Comparison of ENCODE assay signal across 28 mouse cellular contexts in the genomic region with DNA sequence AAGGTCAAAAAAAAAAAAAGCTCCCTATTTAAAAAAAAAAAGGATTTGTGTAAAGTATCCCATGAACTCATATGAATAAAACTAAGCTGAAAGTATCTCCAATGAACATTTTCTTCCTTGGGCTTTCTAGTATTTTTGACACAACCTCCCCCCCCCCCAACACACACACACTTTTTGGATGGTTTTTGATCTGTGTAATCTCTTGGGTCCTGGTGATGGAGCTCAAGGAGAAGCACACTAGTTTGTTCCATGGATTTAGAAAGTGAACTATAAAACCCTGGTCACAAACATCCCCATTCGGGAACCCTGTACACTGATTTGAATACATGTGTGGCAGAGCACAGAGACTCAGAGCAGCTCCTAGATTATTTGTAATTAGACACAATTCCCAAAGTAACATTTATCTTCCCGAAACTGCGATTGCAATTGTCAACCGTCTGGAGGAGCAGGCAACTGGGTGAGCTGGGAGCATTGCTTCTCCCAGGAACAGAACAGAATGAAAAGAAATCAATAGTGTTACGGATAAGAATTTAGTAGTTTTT. TPM values are rescaled to one million over a fixed set of nuclear protein-coding genes. Genes with fewer than 3 reads are reported as not detected.
DNase-seq lines count a peak whose midpoint lies in the region; ATAC-seq and TF ChIP-seq lines count a peak whose summit lies in the region.
"Had no signal": no experiment of that assay in that cellular context is flagged by ENCODE, and none has a peak within 500 bp of the region (broad histone marks: within the 10 kb centered on the region; RNA-seq: fewer than 3 reads in every experiment).

No protein-coding gene starts in this region.

- H3K27me3 ChIP-seq in forebrain, embryonic 13.5 days, result peaks cover 73% of the 10 kb centered on the region
- peaks cover 31% of the 10 kb centered on the region for H3K27me3 ChIP-seq in forebrain, embryonic 16.5 days (replicated peaks; ENCODE audit: control insufficient read depth, insufficient read depth, low read length)
- peaks cover 83% of the 10 kb centered on the region for H3K27me3 ChIP-seq in midbrain, embryonic 14.5 days (ENCODE audit: control insufficient read depth, insufficient read depth, low read length)
- H3K27me3 ChIP-seq in midbrain, embryonic 15.5 days (replicated peaks), result peaks cover 63% of the 10 kb centered on the region
- peaks cover 45% of the 10 kb centered on the region for H3K27me3 ChIP-seq in embryonic facial prominence, embryonic 11.5 days (ENCODE audit: control insufficient read depth, insufficient read depth, low read length)
- peaks cover 35% of the 10 kb centered on the region for H3K27me3 ChIP-seq in thymus, adult 2 months (ENCODE audit: control insufficient read depth, insufficient read depth, low read length)

- no peak overlapping the region for H3K4me3 ChIP-seq in forebrain, embryonic 13.5 days
- no peak overlapping the region for H3K4me3 ChIP-seq in forebrain, embryonic 16.5 days (replicated peaks; ENCODE audit: low read length)
- H3K4me3 ChIP-seq in midbrain, embryonic 14.5 days (replicated peaks; ENCODE audit: low read depth, low read length), result no peak overlapping the region
- no peak overlapping the region for H3K4me3 ChIP-seq in midbrain, embryonic 15.5 days
- no peak overlapping the region for H3K4me3 ChIP-seq in embryonic facial prominence, embryonic 11.5 days (ENCODE audit: low read depth, low read length)
- no peak overlapping the region for H3K4me3 ChIP-seq in thymus, adult 2 months (ENCODE audit: control insufficient read depth, insufficient read depth, low read length)
- H3K4me3 ChIP-seq: erythroblast, embryonic 14.5 days; heart, embryonic 13.5 days had no signal

- peak overlapping the region; percentile 14; the same call in 1 of the 2 replicates for H3K4me2 ChIP-seq in forebrain, embryonic 13.5 days
- H3K4me2 ChIP-seq in forebrain, embryonic 16.5 days (ENCODE audit: low read length), result no peak overlapping the region
- H3K4me2 ChIP-seq in midbrain, embryonic 14.5 days (ENCODE audit: low read length), result no peak overlapping the region
- H3K4me2 ChIP-seq in midbrain, embryonic 15.5 days, result no peak overlapping the region
- H3K4me2 ChIP-seq in embryonic facial prominence, embryonic 11.5 days (ENCODE audit: low read depth, low read length), result no peak overlapping the region
- H3K4me2 ChIP-seq: heart, embryonic 13.5 days had no signal

- TF ChIP-seq POLR2A in thymus, adult 2 months (IDR thresholded peaks at IDR 0.05; ENCODE audit: control insufficient read depth, extremely low read depth, insufficient read depth, low read length, poor library complexity), result no peak

- peak overlapping the region; percentile 61 for H3K27ac ChIP-seq in forebrain, embryonic 13.5 days
- H3K27ac ChIP-seq in forebrain, embryonic 16.5 days (ENCODE audit: low read length), result no peak overlapping the region
- no peak overlapping the region for H3K27ac ChIP-seq in midbrain, embryonic 14.5 days (replicated peaks; ENCODE audit: low read depth, low read length)
- H3K27ac ChIP-seq in midbrain, embryonic 15.5 days, result no peak overlapping the region
- no peak overlapping the region for H3K27ac ChIP-seq in embryonic facial prominence, embryonic 11.5 days (replicated peaks; ENCODE audit: low read depth, low read length)
- H3K27ac ChIP-seq in thymus, adult 2 months (ENCODE audit: control insufficient read depth, insufficient read depth, low read length), result no peak overlapping the region
- H3K27ac ChIP-seq: heart, embryonic 13.5 days; liver, embryonic 14.5 days had no signal

- 7% methylated on average over 5 of the region's 5 CpGs for WGBS in forebrain, embryonic 13.5 days
- WGBS in forebrain, embryonic 16.5 days, result 18% methylated on average over 5 of the region's 5 CpGs
- 9% methylated on average over 5 of the region's 5 CpGs for WGBS in midbrain, embryonic 14.5 days
- 10% methylated on average over 5 of the region's 5 CpGs for WGBS in midbrain, embryonic 15.5 days
- WGBS in embryonic facial prominence, embryonic 11.5 days, result 5% methylated on average over 5 of the region's 5 CpGs
- 15% methylated on average over 5 of the region's 5 CpGs for WGBS in thymus, adult 2 months

- peaks cover 59% of the 10 kb centered on the region for H3K4me1 ChIP-seq in forebrain, embryonic 13.5 days
- peaks cover 29% of the 10 kb centered on the region for H3K4me1 ChIP-seq in forebrain, embryonic 16.5 days (replicated peaks; ENCODE audit: control insufficient read depth, insufficient read depth, low read length)
- peaks cover 8% of the 10 kb centered on the region for H3K4me1 ChIP-seq in midbrain, embryonic 14.5 days (ENCODE audit: control insufficient read depth, insufficient read depth, low read length)
- H3K4me1 ChIP-seq in midbrain, embryonic 15.5 days, result peaks cover 18% of the 10 kb centered on the region; the same call in 1 of the 2 replicates
- no peaks in the 10 kb centered on the region for H3K4me1 ChIP-seq in embryonic facial prominence, embryonic 11.5 days (ENCODE audit: control insufficient read depth, insufficient read depth, low read length)
- H3K4me1 ChIP-seq in thymus, adult 2 months (replicated peaks; ENCODE audit: control insufficient read depth, insufficient read depth, low read length), result peaks cover under 1% of the 10 kb centered on the region

- no peak for TF ChIP-seq CTCF in thymus, adult 2 months (IDR thresholded peaks at IDR 0.05; ENCODE audit: borderline replicate concordance, control insufficient read depth, extremely low read depth, insufficient read depth, low read length, poor library complexity)

- H3K36me3 ChIP-seq in forebrain, embryonic 13.5 days (ENCODE audit: poor library complexity, severe bottlenecking), result no peaks in the 10 kb centered on the region
- no peaks in the 10 kb centered on the region for H3K36me3 ChIP-seq in forebrain, embryonic 16.5 days (ENCODE audit: control insufficient read depth, insufficient read depth)
- H3K36me3 ChIP-seq in midbrain, embryonic 14.5 days (ENCODE audit: control insufficient read depth, insufficient read depth, low read length), result no peaks in the 10 kb centered on the region
- H3K36me3 ChIP-seq in midbrain, embryonic 15.5 days (replicated peaks), result no peaks in the 10 kb centered on the region
- H3K36me3 ChIP-seq in embryonic facial prominence, embryonic 11.5 days (replicated peaks; ENCODE audit: control insufficient read depth, insufficient read depth, low read depth, low read length), result no peaks in the 10 kb centered on the region
- H3K36me3 ChIP-seq in thymus, adult 2 months (ENCODE audit: control insufficient read depth, insufficient read depth, low read length), result no peaks in the 10 kb centered on the region
- H3K36me3 ChIP-seq: heart, embryonic 13.5 days had no signal

- peak; percentile 51 for DNase-seq in midbrain, embryonic 14.5 days
- peak; percentile 11 for DNase-seq in embryonic facial prominence, embryonic 11.5 days (ENCODE audit: low spot score)
- peak; percentile 30 for DNase-seq in retina, embryonic 14.5 days (ENCODE audit: low spot score)
- no peak for DNase-seq in thymus, adult 2 months
- DNase-seq in cerebellum, adult 11 months, result no peak
- DNase-seq: adrenal gland, postnatal 25 days; cerebellum, adult 18-20 months; gastrocnemius, postnatal 25 days; heart, postnatal 10 days; kidney, adult 9 months; kidney, postnatal 10 days; layer of hippocampus, postnatal 36 days; liver; lung, adult 2 months; lung, postnatal 14 days; right cerebral cortex, postnatal 14 days had no signal

- ATAC-seq in forebrain, embryonic 13.5 days, result no peak
- no peak for ATAC-seq in forebrain, embryonic 16.5 days
- no peak for ATAC-seq in midbrain, embryonic 14.5 days (ENCODE audit: low FRiP score, low TSS enrichment)
- ATAC-seq in midbrain, embryonic 15.5 days (replicated peaks), result no peak
- no peak for ATAC-seq in embryonic facial prominence, embryonic 11.5 days (replicated peaks; ENCODE audit: insufficient number of reproducible peaks, low FRiP score, low TSS enrichment, low read depth)
- ATAC-seq: CD4-positive, CD25-positive, alpha-beta regulatory T cell, adult 4 months; intestine, postnatal 0 days had no signal

- no peak overlapping the region for H3K9ac ChIP-seq in forebrain, embryonic 13.5 days
- no peak overlapping the region for H3K9ac ChIP-seq in forebrain, embryonic 16.5 days (replicated peaks; ENCODE audit: low read depth, low read length)
- no peak overlapping the region for H3K9ac ChIP-seq in midbrain, embryonic 14.5 days (replicated peaks; ENCODE audit: low read length)
- no peak overlapping the region for H3K9ac ChIP-seq in midbrain, embryonic 15.5 days
- H3K9ac ChIP-seq in embryonic facial prominence, embryonic 11.5 days (replicated peaks; ENCODE audit: low read length), result no peak overlapping the region
- H3K9ac ChIP-seq: heart, embryonic 13.5 days; liver, embryonic 14.5 days had no signal

- H3K9me3 ChIP-seq in forebrain, embryonic 13.5 days (replicated peaks), result no peaks in the 10 kb centered on the region
- H3K9me3 ChIP-seq in forebrain, embryonic 16.5 days (ENCODE audit: control insufficient read depth, low read length), result no peaks in the 10 kb centered on the region
- H3K9me3 ChIP-seq in midbrain, embryonic 14.5 days (ENCODE audit: control insufficient read depth, low read length), result no peaks in the 10 kb centered on the region
- no peaks in the 10 kb centered on the region for H3K9me3 ChIP-seq in midbrain, embryonic 15.5 days
- no peaks in the 10 kb centered on the region for H3K9me3 ChIP-seq in embryonic facial prominence, embryonic 11.5 days (replicated peaks; ENCODE audit: control insufficient read depth, low read length)
- H3K9me3 ChIP-seq: heart, embryonic 13.5 days had no signal

RNA-seq across cellular contexts. Expression of a gene that starts 4.7 kb away (rescaled TPM):
- 16.7 and 17.0 TPM in 2 replicates for polyA plus RNA-seq in forebrain, embryonic 13.5 days (2015; fragmentation: Nextera tagmentation; extraction: Ambion mirVana)
- 11.8 and 12.0 TPM in 2 replicates for polyA plus RNA-seq in forebrain, embryonic 16.5 days (2015; fragmentation: Nextera tagmentation; extraction: Ambion mirVana)
- polyA plus RNA-seq in midbrain, embryonic 14.5 days (2014; fragmentation: Nextera tagmentation; extraction: Ambion mirVana), result 1.4 and 1.7 TPM in 2 replicates
- polyA plus RNA-seq in midbrain, embryonic 15.5 days (2015; fragmentation: Nextera tagmentation; extraction: Ambion mirVana), result 2.8 and 3.5 TPM in 2 replicates
- 6.6 and 6.8 TPM in 2 replicates for polyA plus RNA-seq in embryonic facial prominence, embryonic 11.5 days (2014; fragmentation: Nextera tagmentation; extraction: Ambion mirVana)
- polyA plus RNA-seq in thymus, adult 2 months (2012; rRNA removed), result 0.03 TPM in 1 of 2 replicates, not detected in the other
- polyA plus RNA-seq: CD4-positive, CD25-positive, alpha-beta regulatory T cell, adult 4 months; erythroblast, embryonic 14.5 days; heart, embryonic 13.5 days; intestine, postnatal 0 days; large intestine, adult 2 months; lung, adult 2 months; small intestine, adult 2 months; stomach, embryonic 14.5 days; testis, adult 2 months had no signal

Comparison
In these comparisons a context has a peak if more than half of its experiments do, and no peak if none do; other contexts are left out.
1. DNase-seq: peak in midbrain, embryonic 14.5 days (single experiment), embryonic facial prominence, embryonic 11.5 days (single experiment) and retina, embryonic 14.5 days (single experiment); none in thymus, adult 2 months (single experiment) and cerebellum, adult 11 months (single experiment).